Mouse (Mus musculus): ENCODE results near the gene Fgd2. TPM values are rescaled to one million over a fixed set of nuclear protein-coding genes. Genes with fewer than 3 reads are reported as not detected.
A peak's percentile ranks its signal among the peaks of the same experiment; 100 is the strongest.

Gene Fgd2
- polyA plus RNA-seq, 1 experiment from 2014 or later: 3.8 TPM

DNA sequence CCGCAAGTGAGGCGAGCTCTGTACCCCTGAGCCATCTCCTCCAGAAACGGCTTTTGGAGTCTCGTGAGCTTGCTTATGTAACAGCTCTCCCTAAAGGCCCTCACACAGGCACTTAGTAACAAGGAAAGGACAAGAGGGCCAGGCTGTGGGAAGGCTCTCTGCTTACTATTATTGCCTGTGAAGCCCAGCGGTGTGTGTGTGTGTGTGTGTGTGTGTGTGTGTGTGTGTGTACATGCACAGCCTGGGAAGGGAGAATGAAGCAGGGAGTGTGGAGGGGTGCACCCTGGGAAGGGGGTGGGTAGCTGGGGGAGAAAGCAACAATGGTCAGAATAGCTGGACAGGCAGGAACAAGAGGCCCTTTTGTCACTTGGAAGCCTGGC is 5.3 kb upstream of the Fgd2 start:
- H3K9ac ChIP-seq: peak overlapping the region; percentile 63
- H3K27ac ChIP-seq: peak overlapping the region; percentile 96
- no peaks in the 10 kb centered on the region for H3K27me3 ChIP-seq (ENCODE audit: control insufficient read depth, insufficient read depth, low read length)
- H3K9me3 ChIP-seq (ENCODE audit: control insufficient read depth, low read length): no peaks in the 10 kb centered on the region
- H3K4me1 ChIP-seq (replicated peaks; ENCODE audit: control insufficient read depth, insufficient read depth, low read length): peaks cover 29% of the 10 kb centered on the region
- no peaks in the 10 kb centered on the region for H3K36me3 ChIP-seq (replicated peaks; ENCODE audit: control insufficient read depth, insufficient read depth)
- 12% methylated on average over 5 of the region's 5 CpGs for WGBS
- H3K4me2 ChIP-seq (replicated peaks): peak overlapping the region; percentile 73
- DNase-seq (ENCODE audit: low spot score) (peak; percentile 45), ATAC-seq (ENCODE audit: low FRiP score) (peak; percentile 59; the same call in 1 of the 2 replicates)
- H3K4me3 ChIP-seq (replicated peaks; ENCODE audit: low read length): no peak overlapping the region

DNA sequence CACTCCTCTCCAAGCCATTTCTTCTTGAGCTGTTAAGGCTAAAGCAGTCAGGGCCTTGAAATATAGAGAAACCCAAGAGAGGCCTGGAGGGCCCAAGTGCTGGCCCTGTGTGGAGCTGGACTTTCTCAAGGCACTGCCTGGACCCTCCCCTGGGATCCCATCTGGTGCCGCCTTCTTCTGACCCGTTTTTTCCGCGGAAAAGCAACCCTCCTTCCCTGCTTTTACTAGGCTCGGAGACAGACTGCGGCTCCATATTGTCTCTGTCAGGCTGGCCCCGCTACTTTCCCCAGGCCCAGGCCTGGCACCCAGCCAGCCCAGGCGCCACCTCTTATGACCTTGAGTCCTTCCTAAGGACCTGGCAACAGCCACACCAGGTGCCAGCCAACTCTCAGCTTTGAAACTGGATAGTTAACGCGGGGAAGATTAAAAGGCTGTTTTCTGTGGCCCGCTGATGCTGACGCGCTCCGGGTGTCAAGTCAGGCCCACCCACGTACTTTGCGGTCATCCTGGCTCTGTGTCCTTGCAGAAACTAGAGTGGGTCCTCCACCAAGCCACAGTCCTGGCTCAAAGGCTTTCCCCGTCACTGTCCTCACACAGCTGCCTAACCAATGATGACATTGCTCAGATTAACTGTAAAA is 4.8 kb upstream of the Fgd2 start:
- DNase-seq (ENCODE audit: low spot score) (peak; percentile 53), ATAC-seq (ENCODE audit: low FRiP score) (peak; percentile 56)
- 5% methylated on average over 17 of the region's 17 CpGs for WGBS
- H3K4me2 ChIP-seq (replicated peaks): peak overlapping the region; percentile 73
- H3K27me3 ChIP-seq (ENCODE audit: control insufficient read depth, insufficient read depth, low read length): no peaks in the 10 kb centered on the region
- H3K4me1 ChIP-seq (replicated peaks; ENCODE audit: control insufficient read depth, insufficient read depth, low read length): peaks cover 29% of the 10 kb centered on the region
- H3K4me3 ChIP-seq (replicated peaks; ENCODE audit: low read length): peak overlapping the region; percentile 29
- no peaks in the 10 kb centered on the region for H3K36me3 ChIP-seq (replicated peaks; ENCODE audit: control insufficient read depth, insufficient read depth)
- peak overlapping the region; percentile 96 for H3K27ac ChIP-seq
- H3K9me3 ChIP-seq (ENCODE audit: control insufficient read depth, low read length): no peaks in the 10 kb centered on the region
- peak overlapping the region; percentile 63 for H3K9ac ChIP-seq

DNA sequence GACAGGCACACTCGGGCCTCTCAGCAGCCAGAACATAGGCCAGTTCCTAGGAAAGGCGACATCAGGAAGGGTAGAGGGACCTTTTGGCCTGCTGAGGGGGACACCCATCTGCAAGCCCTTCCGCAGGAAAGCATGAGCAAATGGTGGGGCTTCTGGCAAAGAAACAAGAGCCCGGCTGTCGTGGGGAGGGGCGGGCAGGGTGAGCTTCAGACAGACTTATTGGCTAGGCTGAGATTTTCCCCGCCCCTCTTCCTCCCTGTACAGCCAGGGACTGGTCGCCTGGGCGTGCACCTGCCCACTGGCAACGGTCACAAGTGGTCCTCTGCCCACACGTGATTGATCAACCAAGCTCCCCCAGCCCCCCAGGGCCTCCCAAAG is 4.2 kb upstream of the Fgd2 start:
- peak; percentile 82 for DNase-seq (ENCODE audit: low spot score)
- H3K27ac ChIP-seq: peak overlapping the region; percentile 96
- no peaks in the 10 kb centered on the region for H3K27me3 ChIP-seq (ENCODE audit: control insufficient read depth, insufficient read depth, low read length)

DNA sequence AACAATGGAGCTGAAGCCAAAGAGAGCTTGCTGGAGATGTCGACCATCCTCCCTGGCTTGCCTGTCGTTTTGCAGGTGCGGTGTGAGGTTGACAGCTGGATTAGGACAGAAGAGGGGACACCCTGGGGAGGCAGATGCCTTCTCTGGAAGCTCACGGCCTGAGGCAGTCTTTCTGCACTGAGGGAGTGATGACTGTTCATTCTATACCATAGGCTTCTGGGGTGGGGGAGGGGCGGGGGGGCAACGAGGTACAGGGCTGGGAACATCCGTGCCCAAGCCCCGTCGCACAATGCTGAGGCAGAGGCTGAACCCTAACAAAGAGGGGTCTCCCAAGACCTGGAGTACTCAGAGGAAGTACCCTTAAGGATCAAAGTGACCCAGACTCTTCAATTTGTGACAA is 3.8 kb upstream of the Fgd2 start:
- WGBS: 2% methylated on average over 9 of the region's 9 CpGs
- DNase-seq (ENCODE audit: low spot score): no peak

More for the DNA sequence above, 4.2 kb upstream of the Fgd2 start:
- WGBS: 3% methylated on average over 11 of the region's 11 CpGs
- Histone ChIP-seq H3K36me3 (replicated peaks; ENCODE audit: control insufficient read depth, insufficient read depth) (no peaks in the 10 kb centered on the region), H3K4me1 (replicated peaks; ENCODE audit: control insufficient read depth, insufficient read depth, low read length) (peaks cover 29% of the 10 kb centered on the region), H3K9me3 (ENCODE audit: control insufficient read depth, low read length) (no peaks in the 10 kb centered on the region), H3K4me2 (replicated peaks) (peak overlapping the region; percentile 73), H3K9ac (peak overlapping the region; percentile 63), H3K4me3 (replicated peaks; ENCODE audit: low read length) (peak overlapping the region; percentile 29)
- peak; percentile 96 for ATAC-seq (ENCODE audit: low FRiP score)

DNA sequence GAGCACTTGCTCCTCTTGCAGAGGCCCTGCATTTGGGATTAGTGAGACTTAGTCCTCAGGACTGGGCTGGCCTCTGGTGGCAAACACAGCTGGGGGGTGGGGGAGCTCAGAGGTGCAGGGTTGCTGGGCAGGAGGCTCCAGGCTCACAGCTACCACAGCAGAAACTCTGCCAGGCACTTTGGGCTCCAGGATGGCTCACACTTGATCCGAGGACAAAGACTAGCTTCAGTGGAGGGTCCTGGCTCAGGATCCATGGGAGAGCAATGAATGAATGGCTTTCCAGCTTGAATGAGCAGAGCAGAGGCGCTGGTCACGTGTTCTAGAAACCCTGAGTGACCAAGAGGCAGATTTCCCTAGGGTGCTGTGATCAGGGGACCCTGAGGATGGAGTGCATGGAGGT is 1.8 kb upstream of the Fgd2 start:
- no peaks in the 10 kb centered on the region for H3K27me3 ChIP-seq (ENCODE audit: control insufficient read depth, insufficient read depth, low read length)
- no peak for ATAC-seq (ENCODE audit: low FRiP score)
- no peak for DNase-seq (ENCODE audit: low spot score)

More for the DNA sequence above, 3.8 kb upstream of the Fgd2 start:
- H3K9me3 ChIP-seq (ENCODE audit: control insufficient read depth, low read length): no peaks in the 10 kb centered on the region
- peaks cover 29% of the 10 kb centered on the region for H3K4me1 ChIP-seq (replicated peaks; ENCODE audit: control insufficient read depth, insufficient read depth, low read length)
- no peaks in the 10 kb centered on the region for H3K27me3 ChIP-seq (ENCODE audit: control insufficient read depth, insufficient read depth, low read length)
- H3K4me3 ChIP-seq (replicated peaks; ENCODE audit: low read length): peak overlapping the region; percentile 29
- peak overlapping the region; percentile 73 for H3K4me2 ChIP-seq (replicated peaks)
- H3K36me3 ChIP-seq (replicated peaks; ENCODE audit: control insufficient read depth, insufficient read depth): no peaks in the 10 kb centered on the region
- H3K9ac ChIP-seq: peak overlapping the region; percentile 63
- peak; percentile 43 for ATAC-seq (ENCODE audit: low FRiP score)
- H3K27ac ChIP-seq: peak overlapping the region; percentile 96

DNA sequence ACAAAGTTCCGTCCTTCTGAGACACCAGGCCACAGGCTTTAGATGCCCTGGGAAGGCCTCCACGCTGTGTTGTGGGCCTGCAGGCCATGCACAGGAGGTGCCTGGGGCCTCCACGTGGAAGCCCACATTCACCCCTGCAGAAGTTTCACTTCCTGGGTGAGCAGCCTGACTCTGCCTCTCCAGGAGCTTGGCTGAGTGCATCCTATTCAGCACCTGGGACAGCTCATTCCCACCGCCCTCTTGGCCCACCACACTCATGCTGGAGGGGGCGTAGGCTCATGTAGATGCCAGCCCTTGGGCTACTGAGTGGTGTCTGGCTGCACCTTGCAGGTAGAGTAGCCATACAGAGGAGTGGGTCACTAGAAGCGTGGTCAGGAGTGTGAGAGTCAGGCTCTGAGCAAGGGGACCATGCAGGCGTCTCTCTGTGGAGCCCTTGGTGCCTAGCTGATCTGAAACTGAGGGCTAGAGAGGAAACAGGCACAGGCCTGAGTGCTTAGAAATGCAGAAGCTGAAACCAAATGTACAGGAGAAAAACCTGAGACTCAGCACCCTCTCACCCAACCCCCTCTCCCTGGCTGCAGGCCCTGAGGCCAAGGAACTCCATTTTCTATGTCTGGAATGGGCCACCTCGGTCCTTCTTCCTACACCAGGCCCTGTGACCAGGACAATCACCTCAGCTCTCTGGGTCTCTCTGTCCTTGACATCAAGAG is 1.4 kb downstream of the Fgd2 start:
- no peaks in the 10 kb centered on the region for H3K36me3 ChIP-seq (replicated peaks; ENCODE audit: control insufficient read depth, insufficient read depth)
- peaks cover 5% of the 10 kb centered on the region; the same call in 1 of the 2 replicates for H3K4me1 ChIP-seq (replicated peaks; ENCODE audit: control insufficient read depth, insufficient read depth, low read length)
- H3K9ac ChIP-seq: no peak overlapping the region
- H3K4me2 ChIP-seq (replicated peaks): no peak overlapping the region
- no peaks in the 10 kb centered on the region for H3K27me3 ChIP-seq (ENCODE audit: control insufficient read depth, insufficient read depth, low read length)
- H3K4me3 ChIP-seq (replicated peaks; ENCODE audit: low read length): no peak overlapping the region
- no peak overlapping the region for H3K27ac ChIP-seq
- no peaks in the 10 kb centered on the region for H3K9me3 ChIP-seq (ENCODE audit: control insufficient read depth, low read length)
- 59% methylated on average over 8 of the region's 8 CpGs for WGBS
- no peak for DNase-seq (ENCODE audit: low spot score)
- ATAC-seq (ENCODE audit: low FRiP score): no peak

More for the DNA sequence above, 1.8 kb upstream of the Fgd2 start:
- Histone ChIP-seq H3K4me2 (replicated peaks) (no peak overlapping the region), H3K9me3 (ENCODE audit: control insufficient read depth, low read length) (no peaks in the 10 kb centered on the region), H3K9ac (no peak overlapping the region), H3K27ac (no peak overlapping the region), H3K36me3 (replicated peaks; ENCODE audit: control insufficient read depth, insufficient read depth) (no peaks in the 10 kb centered on the region), H3K4me3 (replicated peaks; ENCODE audit: low read length) (no peak overlapping the region), H3K4me1 (replicated peaks; ENCODE audit: control insufficient read depth, insufficient read depth, low read length) (peaks cover 29% of the 10 kb centered on the region)
- WGBS: 69% methylated on average over 3 of the region's 3 CpGs

DNA sequence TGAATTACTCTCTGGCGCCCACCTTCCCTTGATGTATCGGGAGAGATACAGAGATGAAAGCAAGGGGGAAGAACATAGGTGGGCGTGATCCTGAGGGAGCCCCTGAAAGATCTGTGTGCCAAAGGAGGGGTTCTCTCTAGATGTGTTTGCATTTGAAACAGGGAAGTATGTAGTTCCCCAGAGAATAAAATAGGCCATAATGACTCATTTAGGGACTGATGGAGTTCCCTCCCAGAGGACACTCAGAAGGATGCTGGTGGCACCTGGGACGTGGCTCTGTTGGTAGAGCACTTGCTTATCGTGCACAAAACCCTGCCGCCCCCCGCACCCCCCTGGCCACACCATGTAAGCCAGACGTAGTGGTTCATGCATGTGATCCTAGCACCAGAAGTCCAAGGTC is 2.4 kb downstream of the Fgd2 start:
- Histone ChIP-seq H3K27ac (no peak overlapping the region), H3K9ac (no peak overlapping the region), H3K27me3 (ENCODE audit: control insufficient read depth, insufficient read depth, low read length) (no peaks in the 10 kb centered on the region), H3K4me3 (replicated peaks; ENCODE audit: low read length) (no peak overlapping the region), H3K9me3 (ENCODE audit: control insufficient read depth, low read length) (no peaks in the 10 kb centered on the region), H3K4me1 (replicated peaks; ENCODE audit: control insufficient read depth, insufficient read depth, low read length) (no peaks in the 10 kb centered on the region), H3K4me2 (replicated peaks) (no peak overlapping the region), H3K36me3 (replicated peaks; ENCODE audit: control insufficient read depth, insufficient read depth) (no peaks in the 10 kb centered on the region)
- 82% methylated on average over 8 of the region's 8 CpGs for WGBS
- ATAC-seq (ENCODE audit: low FRiP score) (no peak), DNase-seq (ENCODE audit: low spot score) (no peak)

DNA sequence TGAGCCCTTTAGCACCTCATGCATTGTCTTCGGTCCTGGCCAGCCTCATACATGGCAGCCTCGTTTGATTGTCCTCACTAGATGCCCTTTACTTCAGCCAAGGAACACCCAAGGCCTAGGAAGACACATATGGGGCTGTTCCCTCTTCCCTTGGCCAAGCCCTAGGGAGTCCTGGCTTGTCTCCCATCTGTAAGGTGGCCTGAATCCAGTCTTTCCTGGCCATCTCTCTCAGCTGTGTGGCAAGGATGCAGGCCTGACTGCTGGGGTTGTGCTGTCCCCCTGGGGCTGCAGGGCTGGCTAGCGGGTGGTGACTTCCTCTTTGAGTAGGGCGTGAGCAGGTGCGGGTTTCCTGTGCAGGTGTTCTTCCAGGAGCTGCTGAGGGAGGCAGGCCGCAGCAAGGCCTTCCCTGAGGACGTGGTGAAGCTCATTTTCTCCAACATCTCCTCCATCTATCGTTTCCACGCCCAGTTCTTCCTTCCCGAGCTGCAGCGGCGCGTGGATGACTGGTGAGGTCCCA is 4.4 kb downstream of the Fgd2 start:
- 93% methylated on average over 13 of the region's 13 CpGs for WGBS
- H3K4me3 ChIP-seq (replicated peaks; ENCODE audit: low read length): no peak overlapping the region
- no peaks in the 10 kb centered on the region for H3K9me3 ChIP-seq (ENCODE audit: control insufficient read depth, low read length)
- DNase-seq (ENCODE audit: low spot score): no peak
- no peak overlapping the region for H3K9ac ChIP-seq
- no peaks in the 10 kb centered on the region for H3K27me3 ChIP-seq (ENCODE audit: control insufficient read depth, insufficient read depth, low read length)
- ATAC-seq (ENCODE audit: low FRiP score): no peak
- no peaks in the 10 kb centered on the region for H3K36me3 ChIP-seq (replicated peaks; ENCODE audit: control insufficient read depth, insufficient read depth)
- no peak overlapping the region for H3K4me2 ChIP-seq (replicated peaks)
- no peaks in the 10 kb centered on the region for H3K4me1 ChIP-seq (replicated peaks; ENCODE audit: control insufficient read depth, insufficient read depth, low read length)
- H3K27ac ChIP-seq: no peak overlapping the region

DNA sequence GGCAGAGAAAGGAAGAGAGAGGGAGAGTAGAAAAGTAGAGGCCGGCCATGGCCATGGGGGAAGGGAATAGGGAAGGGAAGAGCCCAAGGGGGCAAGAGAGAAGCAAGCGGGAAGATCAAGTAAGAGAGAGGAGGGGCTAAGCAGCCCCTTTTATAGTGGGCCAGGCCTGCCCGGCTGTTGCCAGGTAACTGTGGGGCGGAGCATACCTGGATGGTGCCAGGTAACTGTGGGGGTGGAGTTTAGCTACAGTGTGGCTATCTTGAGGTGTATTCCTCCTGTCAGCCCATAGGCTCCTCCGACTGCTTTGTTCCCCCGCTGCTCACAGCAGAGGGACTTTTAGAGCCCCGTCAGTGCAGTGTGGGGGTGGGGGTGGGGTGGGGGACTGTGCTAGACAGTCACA is 8.0 kb downstream of the Fgd2 start:
- no peak overlapping the region for H3K4me3 ChIP-seq (replicated peaks; ENCODE audit: low read length)
- H3K9me3 ChIP-seq (ENCODE audit: control insufficient read depth, low read length): no peaks in the 10 kb centered on the region
- no peak for ATAC-seq (ENCODE audit: low FRiP score)
- H3K27me3 ChIP-seq (ENCODE audit: control insufficient read depth, insufficient read depth, low read length): no peaks in the 10 kb centered on the region
- WGBS: 17% methylated on average over 6 of the region's 7 CpGs
- H3K36me3 ChIP-seq (replicated peaks; ENCODE audit: control insufficient read depth, insufficient read depth): no peaks in the 10 kb centered on the region
- no peak for DNase-seq (ENCODE audit: low spot score)
- H3K4me2 ChIP-seq (replicated peaks): no peak overlapping the region
- no peak overlapping the region for H3K9ac ChIP-seq
- H3K27ac ChIP-seq: no peak overlapping the region
- H3K4me1 ChIP-seq (replicated peaks; ENCODE audit: control insufficient read depth, insufficient read depth, low read length): no peaks in the 10 kb centered on the region; the same call in 1 of the 2 replicates
